Mouse (Mus musculus) testis, adult 2 months (tissue): ENCODE measurements at regions not wholly inside any gene's neighbourhood (a gene's known extent, or its start where the extent isn't known, plus 50 kb on each side); places are given as distances from the start of the nearest gene placed in this dataset.

Source experiments
- CTCF ChIP-seq: fragments of 200-500 bp; IDR thresholded peaks from 2 replicates; pipeline ENCODE4 v1.5.1; 2012; ENCODE audit warnings: low read depth, mild to moderate bottlenecking, inconsistent platforms, low read length, moderate library complexity; ENCODE audit not compliant: control insufficient read depth, insufficient read depth, insufficient replicate concordance
- POLR2A ChIP-seq: fragments of 200-500 bp; IDR thresholded peaks from 2 replicates; pipeline ENCODE4 v1.6.1; 2012; ENCODE audit warnings: low read depth, mild to moderate bottlenecking, inconsistent platforms, low read length, moderate library complexity; ENCODE audit not compliant: control insufficient read depth

- TF ChIP-seq CTCF: no peak
- no peak for TF ChIP-seq POLR2A
These were observed 1270.3 kb upstream of the Flrt2 start for GRCm38 (mm10) chr12:94421743-94422142.
